In the genomic region with DNA sequence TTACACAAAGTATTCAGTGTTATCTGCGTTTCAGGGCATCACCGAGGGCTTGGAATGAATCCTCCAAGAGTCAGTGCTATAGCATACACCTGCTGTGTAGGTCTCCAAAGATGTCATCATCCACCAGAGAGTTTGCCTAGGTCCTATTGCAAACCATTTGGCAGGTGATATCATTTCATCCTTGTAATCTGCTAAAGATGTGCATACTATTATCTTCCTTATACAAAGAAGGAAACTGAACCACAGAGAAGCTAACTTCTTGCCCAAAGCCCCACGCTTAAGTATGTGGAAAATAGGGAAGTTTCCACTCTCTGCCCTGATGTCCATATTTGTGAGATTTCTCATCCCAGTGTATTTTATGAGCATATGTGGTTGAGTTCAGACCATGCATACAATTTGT, we compare ENCODE assay signal across 36 mouse cellular contexts. TPM values are rescaled to one million over a fixed set of nuclear protein-coding genes. Genes with fewer than 3 reads are reported as not detected.
"Had no signal": no experiment of that assay in that cellular context is flagged by ENCODE, and none has a peak within 500 bp of the region (broad histone marks: within the 10 kb centered on the region; RNA-seq: fewer than 3 reads in every experiment).

No protein-coding gene starts in this region.

- H3K4me3 ChIP-seq: gastrocnemius, adult 2 months; heart, adult 2 months; heart, embryonic 13.5 days; heart, embryonic 15.5 days; hindbrain, embryonic 10.5 days; hindbrain, embryonic 12.5 days; intestine, embryonic 15.5 days; layer of hippocampus, adult 2 months; limb, embryonic 13.5 days; limb, embryonic 15.5 days; liver, embryonic 12.5 days had no signal

- H3K27ac ChIP-seq: gastrocnemius, adult 2 months; heart, adult 2 months; heart, embryonic 13.5 days; heart, embryonic 15.5 days; hindbrain, embryonic 10.5 days; hindbrain, embryonic 12.5 days; hindbrain, embryonic 14.5 days; intestine, embryonic 15.5 days; layer of hippocampus, adult 2 months; limb, embryonic 13.5 days; limb, embryonic 15.5 days; liver, embryonic 12.5 days; liver, embryonic 14.5 days had no signal

- DNase-seq: gastrocnemius, adult 2 months; gastrocnemius, postnatal 10 days; gastrocnemius, postnatal 25 days; heart, adult 11 months; heart, adult 2 months; heart, postnatal 14 days; heart, postnatal 4 days; kidney, adult 18-20 months; kidney, adult 8-10 months; kidney, postnatal 10 days; kidney, postnatal 25 days; kidney, postnatal 4 days; left cerebral cortex, postnatal 4 days had no signal

- ATAC-seq: hindbrain, embryonic 16.5 days; inflammation-experienced regulatory T-cells, adult 6 months; intestine, embryonic 15.5 days; intestine, postnatal 0 days; liver, embryonic 12.5 days had no signal

- H3K4me1 ChIP-seq: heart, embryonic 15.5 days; hindbrain, embryonic 10.5 days; hindbrain, embryonic 12.5 days; liver, embryonic 12.5 days had no signal

- H3K9me3 ChIP-seq: heart, embryonic 13.5 days; heart, embryonic 15.5 days; hindbrain, embryonic 10.5 days; hindbrain, embryonic 12.5 days; intestine, embryonic 15.5 days; limb, embryonic 13.5 days; limb, embryonic 15.5 days; liver, embryonic 12.5 days had no signal

- H3K36me3 ChIP-seq: heart, embryonic 13.5 days; heart, embryonic 15.5 days; hindbrain, embryonic 10.5 days; hindbrain, embryonic 12.5 days; intestine, embryonic 15.5 days; limb, embryonic 13.5 days; limb, embryonic 15.5 days; liver, embryonic 12.5 days had no signal

- H3K27me3 ChIP-seq: heart, embryonic 13.5 days; heart, embryonic 15.5 days; hindbrain, embryonic 12.5 days; intestine, embryonic 15.5 days; limb, embryonic 13.5 days; limb, embryonic 15.5 days; liver, embryonic 12.5 days had no signal

- H3K9ac ChIP-seq: heart, embryonic 13.5 days; heart, embryonic 15.5 days; hindbrain, embryonic 12.5 days; hindbrain, embryonic 14.5 days; intestine, embryonic 15.5 days; limb, embryonic 13.5 days; limb, embryonic 15.5 days; liver, embryonic 12.5 days; liver, embryonic 14.5 days had no signal

RNA-seq across cellular contexts. Expression of gene Bco1, which starts 30.8 kb away (rescaled TPM):
- total RNA-seq: gastrocnemius, adult 2 months; gastrocnemius, postnatal 10 days; gastrocnemius, postnatal 25 days; heart, adult 2 months; heart, postnatal 14 days; heart, postnatal 4 days; layer of hippocampus, adult 2 months; layer of hippocampus, postnatal 25 days; left cerebral cortex, adult 18-20 months; left cerebral cortex, adult 8-10 months; left cerebral cortex, postnatal 10 days; left cerebral cortex, postnatal 25 days had no signal
- polyA plus RNA-seq: heart, embryonic 15.5 days; heart, postnatal 0 days; inflammation-experienced regulatory T-cells, adult 6 months; limb, embryonic 11.5 days had no signal

RNA-seq across cellular contexts. Expression of gene Pkd1l2, which starts 44.2 kb away (rescaled TPM):
- total RNA-seq: heart, adult 2 months; heart, postnatal 14 days; left cerebral cortex, postnatal 10 days; left cerebral cortex, postnatal 4 days; liver, adult 2 months had no signal
- polyA plus RNA-seq: heart, adult 2 months; heart, embryonic 13.5 days; hindbrain, embryonic 10.5 days; hindbrain, embryonic 12.5 days; intestine, embryonic 15.5 days; kidney, embryonic 14.5 days; limb, embryonic 11.5 days; limb, embryonic 13.5 days; liver, adult 2 months; liver, embryonic 14.5 days had no signal
